Mouse (Mus musculus) embryonic facial prominence, embryonic 11.5 days (tissue): Measurements from ENCODE around the gene Cnga1. TPM values are rescaled to one million over a fixed set of nuclear protein-coding genes. Genes with fewer than 3 reads are reported as not detected.

Experiments used
- ATAC-seq: fragments of 200-750 bp; cut with Nextera tagmentation; replicated peaks from 2 replicates; pipeline ENCODE4 v1.8.0; 2017; ENCODE audit warnings: low read depth; ENCODE audit not compliant: insufficient number of reproducible peaks, low FRiP score, low TSS enrichment
- DNase-seq: peaks from one replicate; pipeline ENCODE4 v3.0.0-alpha.2; 2015; ENCODE audit warnings: low spot score
- H3K27ac ChIP-seq: fragments of 300-500 bp; sonication (generic); replicated peaks from 2 replicates; pipeline ENCODE4 v1.5.1; 2014; ENCODE audit warnings: mild to moderate bottlenecking, low read depth, low read length, control low read depth
- H3K27me3 ChIP-seq: fragments of 300-500 bp; sonication (generic); 2 replicates; pipeline ENCODE4 v1.6.1; 2014; ENCODE audit warnings: mild to moderate bottlenecking, low read length, moderate library complexity, mixed read lengths; ENCODE audit not compliant: control insufficient read depth, insufficient read depth
- H3K36me3 ChIP-seq: fragments of 300-500 bp; sonication (generic); replicated peaks from 2 replicates; pipeline ENCODE4 v1.6.1; 2014; ENCODE audit warnings: low read depth, mild to moderate bottlenecking, low read length, moderate library complexity, mixed read lengths; ENCODE audit not compliant: control insufficient read depth, insufficient read depth
- H3K4me1 ChIP-seq: fragments of 300-500 bp; sonication (generic); 2 replicates; pipeline ENCODE4 v1.6.1; 2014; ENCODE audit warnings: low read length, mixed read lengths; ENCODE audit not compliant: control insufficient read depth, insufficient read depth
- H3K4me2 ChIP-seq: fragments of 300-500 bp; sonication (generic); 2 replicates; pipeline ENCODE4 v1.6.1; 2014; ENCODE audit warnings: low read depth, mild to moderate bottlenecking, control low read depth, low read length, moderate library complexity
- H3K4me3 ChIP-seq: fragments of 300-500 bp; sonication (generic); 2 replicates; pipeline ENCODE4 v1.5.1; 2014; ENCODE audit warnings: low read depth, low read length, control low read depth
- H3K9ac ChIP-seq: fragments of 300-500 bp; sonication (generic); replicated peaks from 2 replicates; pipeline ENCODE4 v1.6.1; 2014; ENCODE audit warnings: mild to moderate bottlenecking, control low read depth, low read length
- H3K9me3 ChIP-seq: fragments of 300-500 bp; sonication (generic); replicated peaks from 2 replicates; pipeline ENCODE4 v1.6.1; 2016; ENCODE audit warnings: mild to moderate bottlenecking, low read length, inconsistent platforms, mixed read lengths; ENCODE audit not compliant: control insufficient read depth
- WGBS: fragments of 180-500 bp; shearing (Covaris S2); extraction: QIAGEN DNeasy Blood & Tissue Kit; methylation state at CpG from one replicate; pipeline ENCODE4 v1.1.7; 2014; 5-methylcytosine and 5-hydroxymethylcytosine counted together
- polyA plus RNA-seq: library from polyadenylated mRNA; unstranded; fragments of >200 nt; fragmentation: Nextera tagmentation; extraction: Ambion mirVana; gene quantifications from 2 replicates; pipeline ENCODE4 v1.2.1, GENCODE M21; 2014

Gene Cnga1
- polyA plus RNA-seq, result not detected in 2 replicates

DNA sequence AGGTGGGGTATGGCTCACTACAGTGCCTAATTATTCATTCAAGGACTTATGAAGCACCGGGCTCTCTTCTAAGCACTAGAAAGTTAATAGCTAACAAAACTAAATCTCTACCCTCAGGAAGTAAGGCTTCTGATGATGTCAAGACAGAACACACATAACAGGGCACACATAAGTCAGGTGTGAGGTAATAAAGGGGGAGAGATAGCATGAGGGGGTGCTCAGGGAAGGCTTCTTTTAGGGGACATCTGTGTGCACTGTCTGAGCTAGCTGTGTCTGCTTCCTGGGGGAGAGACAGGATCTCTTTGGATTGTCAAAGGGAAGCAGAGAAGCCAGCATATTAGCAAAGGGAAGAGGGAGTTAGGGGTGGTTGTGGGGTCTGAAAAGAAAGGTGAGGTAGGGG is at the start of gene Cnga1:
Gene Cnga1, minus strand, starts transcription at position 101 of the 400 bp plus-strand sequence.
- Histone ChIP-seq H3K9ac (no peak within 1 kb of the TSS), H3K9me3 (no peaks in the 10 kb centered on the region), H3K4me2 (no peak within 1 kb of the TSS), H3K27me3 (no peaks in the 10 kb centered on the region), H3K27ac (no peak within 1 kb of the TSS), H3K4me3 (no peak within 1 kb of the TSS), H3K4me1 (no peaks in the 10 kb centered on the region; the same call in 1 of the 2 replicates), H3K36me3 (no peaks in the 10 kb centered on the region)
- ATAC-seq (no peak), DNase-seq (no peak)
- WGBS, result 93% methylated on average over 1 of the region's 1 CpGs

DNA sequence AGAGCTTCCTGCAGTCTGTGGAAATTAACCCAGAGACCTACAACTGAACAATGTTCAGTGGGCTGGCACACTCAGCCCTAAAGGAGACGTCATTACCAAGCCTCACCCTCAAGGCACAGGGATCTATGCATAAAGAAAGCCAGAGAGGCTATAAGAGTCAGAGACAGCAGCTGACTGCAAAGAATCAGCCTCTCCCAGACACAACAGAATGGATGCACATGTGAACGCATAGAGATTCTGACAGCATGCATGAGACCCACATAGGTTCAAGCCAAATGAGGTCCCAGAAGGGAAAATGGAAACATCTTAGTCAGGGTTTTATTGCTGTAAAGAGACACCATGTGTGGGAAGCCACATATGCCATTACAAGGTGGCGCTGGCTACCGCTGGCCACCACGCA is 46.4 kb upstream of the Cnga1 start:
- Histone ChIP-seq H3K27me3 (no peaks in the 10 kb centered on the region), H3K4me3 (no peak overlapping the region), H3K4me2 (no peak overlapping the region), H3K4me1 (no peaks in the 10 kb centered on the region), H3K27ac (no peak overlapping the region), H3K9ac (no peak overlapping the region), H3K9me3 (no peaks in the 10 kb centered on the region), H3K36me3 (no peaks in the 10 kb centered on the region)
- 93% methylated on average over 5 of the region's 5 CpGs for WGBS
- no peak for ATAC-seq
- DNase-seq, result no peak

DNA sequence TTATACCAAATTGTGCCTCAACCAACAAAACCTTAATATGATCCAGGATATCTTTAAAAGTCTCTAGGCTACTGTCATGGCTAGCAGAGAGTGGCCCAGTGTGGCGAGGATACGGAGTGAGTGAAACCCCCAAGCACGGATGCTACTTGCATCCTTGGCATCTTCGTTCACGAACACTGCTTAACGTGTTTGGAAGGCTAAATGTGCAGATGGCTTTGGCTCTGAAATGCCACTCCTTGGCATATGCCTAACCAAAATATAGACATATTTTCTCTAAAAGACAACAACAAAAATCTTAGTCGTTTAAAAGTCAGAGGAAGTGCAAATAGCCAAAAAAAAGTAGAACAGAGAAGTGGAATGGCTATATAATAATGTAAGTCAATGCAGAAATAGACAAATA is 45.5 kb upstream of the Cnga1 start:
- H3K27ac ChIP-seq, result no peak overlapping the region
- no peak overlapping the region for H3K9ac ChIP-seq
- no peaks in the 10 kb centered on the region for H3K36me3 ChIP-seq

DNA sequence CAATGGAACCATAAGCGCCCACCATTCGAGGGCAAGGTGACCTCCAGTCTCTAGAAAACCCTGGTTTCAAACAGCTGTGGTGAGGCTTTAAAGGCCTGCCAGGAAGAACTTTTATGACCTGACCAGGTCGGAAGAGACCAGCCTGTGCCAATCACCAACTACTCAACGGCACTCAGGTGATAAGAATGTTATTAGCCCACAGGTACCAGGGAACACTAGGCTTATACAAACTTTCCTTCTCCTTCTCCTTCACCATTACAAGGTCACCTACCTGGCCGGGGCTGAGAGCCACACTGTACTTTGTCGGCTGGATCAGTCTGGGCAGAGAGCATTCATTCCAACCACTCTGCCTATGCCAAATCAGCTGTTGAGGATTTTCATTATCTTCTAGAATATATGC is 37.4 kb upstream of the Cnga1 start:
- H3K9ac ChIP-seq, result no peak overlapping the region
- ATAC-seq (no peak), DNase-seq (no peak)
- no peak overlapping the region for H3K4me2 ChIP-seq
- H3K27me3 ChIP-seq, result no peaks in the 10 kb centered on the region
- H3K4me3 ChIP-seq, result no peak overlapping the region
- no peaks in the 10 kb centered on the region for H3K4me1 ChIP-seq
- 88% methylated on average over 6 of the region's 6 CpGs for WGBS
- no peak overlapping the region for H3K27ac ChIP-seq
- no peaks in the 10 kb centered on the region for H3K9me3 ChIP-seq
- no peaks in the 10 kb centered on the region for H3K36me3 ChIP-seq

More for the DNA sequence above, 45.5 kb upstream of the Cnga1 start:
- H3K4me3 ChIP-seq, result no peak overlapping the region
- no peak for ATAC-seq
- DNase-seq, result no peak
- no peak overlapping the region for H3K4me2 ChIP-seq
- H3K4me1 ChIP-seq, result no peaks in the 10 kb centered on the region
- no peaks in the 10 kb centered on the region for H3K27me3 ChIP-seq
- WGBS, result 87% methylated on average over 7 of the region's 7 CpGs
- H3K9me3 ChIP-seq, result no peaks in the 10 kb centered on the region

DNA sequence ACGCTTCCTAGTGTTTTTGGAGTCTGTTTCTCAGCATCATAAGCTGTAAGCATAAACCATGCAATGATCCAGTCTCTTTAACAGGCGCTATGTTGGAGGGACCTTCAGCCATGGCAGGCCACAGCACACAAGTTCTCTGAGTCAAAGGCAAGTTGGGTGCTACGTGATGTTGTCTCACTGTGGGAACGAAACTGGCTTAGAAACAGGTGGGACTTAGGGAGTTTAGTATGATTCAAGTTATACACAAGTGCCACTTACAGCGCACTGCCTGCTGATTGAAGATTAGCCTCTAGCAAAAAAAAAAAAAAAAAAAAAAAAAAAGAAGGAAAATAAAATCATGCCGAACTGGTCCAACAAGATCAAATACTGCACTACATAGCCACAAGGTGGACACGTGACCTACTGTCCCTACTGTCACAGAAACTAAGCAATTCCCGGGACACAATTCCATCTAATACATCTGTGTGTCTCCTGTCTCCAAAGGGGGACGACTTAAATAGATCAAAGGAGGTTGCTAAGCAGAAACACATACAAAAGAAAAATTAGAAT is 31.0 kb upstream of the Cnga1 start:
- ATAC-seq, result no peak
- Histone ChIP-seq H3K9me3 (no peaks in the 10 kb centered on the region), H3K9ac (no peak overlapping the region), H3K36me3 (no peaks in the 10 kb centered on the region), H3K4me2 (no peak overlapping the region), H3K27ac (no peak overlapping the region), H3K27me3 (no peaks in the 10 kb centered on the region), H3K4me1 (no peaks in the 10 kb centered on the region), H3K4me3 (no peak overlapping the region)
- DNase-seq, result no peak
- 87% methylated on average over 9 of the region's 9 CpGs for WGBS

DNA sequence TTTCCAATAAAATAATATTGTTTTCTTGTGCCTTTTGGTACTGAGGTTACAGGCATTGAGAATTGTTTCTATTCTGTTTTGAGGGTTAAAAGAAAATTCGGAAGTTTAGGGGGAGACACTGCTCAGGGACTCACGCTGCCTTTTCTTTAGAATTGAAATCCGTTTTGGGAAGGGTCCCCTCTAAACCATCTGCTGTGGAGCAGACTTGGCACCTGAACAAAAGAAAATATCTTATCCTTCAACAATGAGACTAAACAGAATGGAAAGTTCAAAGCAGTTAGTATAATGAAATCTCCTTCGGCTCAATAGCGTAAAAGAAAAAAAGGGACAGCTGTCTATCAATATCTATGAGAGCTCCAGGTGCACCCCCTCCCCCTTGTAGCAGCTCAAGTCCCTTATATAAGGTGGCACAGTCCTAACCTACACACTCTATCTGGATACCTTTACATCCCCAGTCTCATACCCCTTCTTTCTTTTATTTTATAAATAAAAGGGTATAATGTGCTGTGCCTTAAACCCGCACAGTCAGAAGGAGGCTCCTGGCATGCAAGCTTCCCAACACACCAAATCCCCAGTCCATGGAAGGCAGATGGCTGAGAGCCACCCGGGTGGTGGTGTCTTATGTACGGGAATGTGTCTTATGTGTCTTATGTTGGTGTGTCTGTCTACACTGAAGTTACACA is 27.1 kb upstream of the Cnga1 start:
- H3K9ac ChIP-seq, result no peak overlapping the region
- no peaks in the 10 kb centered on the region for H3K4me1 ChIP-seq
- H3K4me3 ChIP-seq, result no peak overlapping the region
- no peak overlapping the region for H3K4me2 ChIP-seq
- no peaks in the 10 kb centered on the region for H3K9me3 ChIP-seq
- 72% methylated on average over 8 of the region's 8 CpGs for WGBS
- H3K27me3 ChIP-seq, result no peaks in the 10 kb centered on the region
- no peak for DNase-seq
- ATAC-seq, result no peak
- H3K36me3 ChIP-seq, result no peaks in the 10 kb centered on the region
- H3K27ac ChIP-seq, result no peak overlapping the region

DNA sequence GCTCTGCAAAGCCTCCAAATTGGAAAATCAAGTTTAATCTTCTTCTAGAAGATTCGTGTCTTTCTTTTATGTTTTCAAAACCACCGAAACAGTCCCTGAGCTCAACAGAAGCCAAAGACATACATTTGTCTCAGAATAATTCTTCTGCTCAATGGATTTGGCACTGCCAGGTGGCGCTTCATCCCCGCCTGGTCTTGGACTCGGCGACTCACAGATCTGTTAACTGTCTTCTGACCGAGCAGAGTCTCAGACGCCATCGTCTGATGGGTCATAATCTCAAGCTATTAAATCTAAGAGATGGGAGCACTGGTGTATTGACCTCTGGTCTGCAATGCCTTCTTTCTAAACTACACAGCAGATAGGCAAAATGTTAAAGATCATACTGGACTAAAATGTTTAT is 24.3 kb upstream of the Cnga1 start:
- no peak for DNase-seq
- Histone ChIP-seq H3K4me3 (no peak overlapping the region), H3K4me1 (no peaks in the 10 kb centered on the region), H3K27me3 (no peaks in the 10 kb centered on the region), H3K36me3 (no peaks in the 10 kb centered on the region), H3K27ac (no peak overlapping the region), H3K9me3 (no peaks in the 10 kb centered on the region), H3K4me2 (no peak overlapping the region), H3K9ac (no peak overlapping the region)
- 86% methylated on average over 9 of the region's 9 CpGs for WGBS
- no peak for ATAC-seq

DNA sequence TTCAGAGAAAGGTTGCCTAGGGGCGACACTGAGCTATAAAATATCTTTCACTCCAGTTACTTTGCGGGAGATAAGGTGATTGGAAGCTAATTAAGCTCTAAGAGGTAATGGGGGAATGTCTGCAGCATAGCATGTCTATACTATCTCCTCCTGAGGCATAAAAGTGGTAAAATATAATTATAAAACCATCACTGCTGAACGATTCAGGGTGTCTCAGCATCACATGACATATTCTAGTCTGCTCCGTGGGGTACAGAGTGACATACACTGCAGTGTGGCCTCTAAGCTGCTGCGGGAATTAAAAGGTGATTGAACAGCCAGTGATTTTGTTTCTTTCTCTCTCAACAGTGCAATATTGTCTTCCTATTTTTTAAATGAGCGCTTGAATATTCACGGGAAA is 22.4 kb upstream of the Cnga1 start:
- H3K4me3 ChIP-seq, result no peak overlapping the region
- ATAC-seq, result no peak
- H3K9me3 ChIP-seq, result no peaks in the 10 kb centered on the region
- no peaks in the 10 kb centered on the region for H3K4me1 ChIP-seq
- H3K36me3 ChIP-seq, result no peaks in the 10 kb centered on the region
- no peak overlapping the region for H3K27ac ChIP-seq
- WGBS, result 82% methylated on average over 7 of the region's 7 CpGs
- H3K9ac ChIP-seq, result no peak overlapping the region
- no peaks in the 10 kb centered on the region for H3K27me3 ChIP-seq
- no peak overlapping the region for H3K4me2 ChIP-seq
- no peak for DNase-seq
